Mouse (Mus musculus) megakaryocyte-erythroid progenitor cell, adult 5 weeks (primary cell): ENCODE measurements around the gene Foxr2. TPM values are rescaled to one million over a fixed set of nuclear protein-coding genes. Genes with fewer than 3 reads are reported as not detected.

Experiments
- polyA plus RNA-seq: library from polyadenylated mRNA; stranded (reverse); fragments of >175 nt; gene quantifications from 2 replicates; pipeline ENCODE4 v1.2.3, GENCODE M21; 2012

Gene Foxr2
- polyA plus RNA-seq, result not detected in 2 replicates

DNA sequence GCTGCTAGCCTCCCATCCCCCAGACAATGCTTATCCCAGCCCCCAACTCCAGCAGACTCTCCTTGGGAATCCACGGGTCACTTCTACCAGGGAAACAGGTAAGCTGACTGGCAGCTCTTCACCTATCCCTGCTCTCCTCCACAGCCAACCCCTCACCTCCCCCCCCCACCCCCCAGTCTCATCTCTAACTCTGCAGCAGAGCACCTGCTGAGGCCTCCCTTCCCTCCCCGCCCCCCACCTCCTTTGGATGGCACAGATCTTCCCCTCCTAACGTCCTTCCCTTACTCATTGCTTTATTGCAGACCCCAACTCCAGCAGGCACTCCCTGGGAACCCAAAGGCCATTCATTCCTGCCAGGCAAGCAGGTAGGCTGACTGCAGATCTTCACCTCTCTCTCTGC is at the start of gene Foxr2:
Gene Foxr2, plus strand, starts transcription at position 301 of the 400 bp plus-strand sequence.

DNA sequence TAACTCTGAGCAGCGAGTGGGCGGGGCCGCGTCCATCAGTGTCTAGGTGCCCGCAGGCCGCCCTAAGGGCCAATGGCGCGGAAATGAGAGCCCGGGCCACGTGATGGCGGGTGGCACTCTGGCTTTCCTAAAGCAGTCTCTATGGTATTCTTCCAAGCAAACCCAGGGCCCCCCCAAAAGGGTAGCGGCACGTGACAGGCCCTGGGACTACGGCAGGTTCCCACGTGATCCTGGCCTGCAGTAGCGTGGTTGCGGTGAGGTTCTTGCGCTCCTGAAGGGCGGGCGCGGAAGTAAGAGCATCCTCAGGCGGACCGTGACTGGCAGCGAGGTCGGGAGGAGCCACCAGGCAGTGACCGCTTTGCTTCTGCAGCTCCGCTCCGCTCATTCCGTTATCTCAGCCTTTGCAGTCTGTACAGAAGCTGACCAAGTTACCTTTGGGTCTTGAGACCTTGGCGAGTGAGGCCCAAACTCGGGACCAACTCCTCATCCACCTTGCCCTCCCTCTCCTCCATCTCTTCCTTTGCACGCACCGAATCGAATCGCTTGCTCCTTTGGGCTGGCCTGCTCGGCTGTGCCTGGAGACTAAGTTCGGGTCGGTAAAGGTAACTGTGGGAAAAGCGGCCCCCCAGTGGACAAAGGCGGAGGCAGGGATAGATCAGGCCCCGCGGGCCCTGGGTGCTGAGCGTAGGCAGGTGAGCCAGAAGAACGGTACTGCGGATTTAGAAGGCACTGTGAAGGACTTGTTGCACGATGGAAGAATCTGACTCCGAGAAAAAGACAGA is 21.3 kb downstream of the Foxr2 start, which contains the start of gene Rragb:
Gene Rragb, plus strand, starts transcription at position 248 of the 782 bp plus-strand sequence.

Other genes with a start within 250 kb of the Foxr2 start
- 0.51 and 0.60 TPM in 2 replicates for gene Usp51, start 112.3 kb upstream of the Foxr2 start, polyA plus RNA-seq
- 0.73 and 2.0 TPM in 2 replicates for gene Mageh1, start 81.2 kb upstream of the Foxr2 start, polyA plus RNA-seq
- 2.2 and 5.7 TPM in 2 replicates for gene Rragb, start 21.2 kb downstream of the Foxr2 start, polyA plus RNA-seq
- 10.5 and 11.5 TPM in 2 replicates for gene Klf8, start 118.7 kb downstream of the Foxr2 start, polyA plus RNA-seq